Mouse (Mus musculus) neutrophil, adult 5-6 weeks (primary cell): ENCODE results near the gene Hdac1. TPM values are rescaled to one million over a fixed set of nuclear protein-coding genes. Genes with fewer than 3 reads are reported as not detected.
A peak's percentile ranks its signal among the peaks of the same experiment; 100 is the strongest.

ENCODE experiments used
- ATAC-seq: fragments of 151-379, 151-347 bp; 2 replicates; pipeline ENCODE4 v1.8.0; 2017; ENCODE audit warnings: mild to moderate bottlenecking, moderate TSS enrichment; ENCODE audit not compliant: insufficient number of reproducible peaks, poor library complexity, low FRiP score, severe bottlenecking; ENCODE audit errors: extremely low read depth
- total RNA-seq: library from RNA; stranded (forward); fragments of 200-1000 nt; gene quantifications from 2 replicates; pipeline ENCODE4 v1.2.3, GENCODE M21; 2017

The Hdac1 gene
- total RNA-seq, 1 experiment from 2014 or later = 81.6 TPM

GRCm38 (mm10) chr4:129495672-129496562, 46.6 kb downstream of the Hdac1 start:
- ATAC-seq = peak; percentile 43

- ATAC-seq = no peak
Observed at GRCm38 (mm10) chr4:129494681-129495080, 47.8 kb downstream of the Hdac1 start.

- no peak for ATAC-seq
Observed at GRCm38 (mm10) chr4:129490972-129491880, 51.3 kb downstream of the Hdac1 start, which contains the start of the genes Tssk3 and Fam229a. TSS of gene Tssk3 (minus strand) at chr4:129491022. TSS of gene Fam229a (plus strand) at chr4:129491190.

GRCm38 (mm10) chr4:129481090-129481489, 61.4 kb downstream of the Hdac1 start:
- ATAC-seq = no peak

GRCm38 (mm10) chr4:129479863-129480262, 62.6 kb downstream of the Hdac1 start:
- ATAC-seq = no peak

GRCm38 (mm10) chr4:129476047-129476446, 66.5 kb downstream of the Hdac1 start:
- ATAC-seq = no peak

Other genes starting within 250 kb of the Hdac1 start
- 61.8 and 63.2 TPM in 2 replicates for gene Rbbp4, start 207.3 kb downstream of the Hdac1 start, total RNA-seq
- 52.5 and 55.0 TPM in 2 replicates for gene Zbtb8os, start 207.0 kb downstream of the Hdac1 start, total RNA-seq
- 2.3 and 3.3 TPM in 2 replicates for gene Zbtb8a, start 164.6 kb downstream of the Hdac1 start, total RNA-seq
- not detected in 2 replicates for gene Zbtb8b, start 101.9 kb downstream of the Hdac1 start, total RNA-seq
- gene Bsdc1, start 81.1 kb downstream of the Hdac1 start, total RNA-seq = 94.7 and 122 TPM in 2 replicates
- not detected in 2 replicates for gene Tssk3, start 51.7 kb downstream of the Hdac1 start, total RNA-seq
- not detected in 2 replicates for gene Fam229a, start 51.5 kb downstream of the Hdac1 start, total RNA-seq
- gene Marcksl1, start 29.1 kb downstream of the Hdac1 start, total RNA-seq = 97.5 and 100 TPM in 2 replicates
- gene Lck, start 30.9 kb upstream of the Hdac1 start, total RNA-seq = 54.2 and 70.1 TPM in 2 replicates
- gene Fam167b, start 35.8 kb upstream of the Hdac1 start, total RNA-seq = 0.98 TPM in 1 of 2 replicates, not detected in the other
- gene Eif3i, start 57.9 kb upstream of the Hdac1 start, total RNA-seq = 72.7 and 74.6 TPM in 2 replicates
- 164 TPM in 2 replicates for gene Tmem234, start 58.0 kb upstream of the Hdac1 start, total RNA-seq
- gene Dcdc2b, start 71.5 kb upstream of the Hdac1 start, total RNA-seq = 0.49 and 3.8 TPM in 2 replicates
- 25.7 and 27.5 TPM in 2 replicates for gene Iqcc, start 76.4 kb upstream of the Hdac1 start, total RNA-seq
- gene Ccdc28b, start 81.2 kb upstream of the Hdac1 start, total RNA-seq = 42.6 and 53.2 TPM in 2 replicates
- gene Txlna, start 98.4 kb upstream of the Hdac1 start, total RNA-seq = 39.2 and 41.5 TPM in 2 replicates
- 23.9 and 27.9 TPM in 2 replicates for gene Kpna6, start 130.1 kb upstream of the Hdac1 start, total RNA-seq
- 4.4 and 5.0 TPM in 2 replicates for gene Tmem39b, start 154.1 kb upstream of the Hdac1 start, total RNA-seq
- 102 and 104 TPM in 2 replicates for gene Khdrbs1, start 199.6 kb upstream of the Hdac1 start, total RNA-seq